Mouse (Mus musculus): ENCODE measurements around the gene 2210016L21Rik. TPM values are rescaled to one million over a fixed set of nuclear protein-coding genes. Genes with fewer than 3 reads are reported as not detected.
"Not testable (repeated sequence)": the region's sequence is repeated elsewhere in the genome, so short reads cannot be mapped to it uniquely, and the experiment has no call there.

Gene 2210016L21Rik
- polyA plus RNA-seq, 1 experiment: 69.2 TPM

DNA sequence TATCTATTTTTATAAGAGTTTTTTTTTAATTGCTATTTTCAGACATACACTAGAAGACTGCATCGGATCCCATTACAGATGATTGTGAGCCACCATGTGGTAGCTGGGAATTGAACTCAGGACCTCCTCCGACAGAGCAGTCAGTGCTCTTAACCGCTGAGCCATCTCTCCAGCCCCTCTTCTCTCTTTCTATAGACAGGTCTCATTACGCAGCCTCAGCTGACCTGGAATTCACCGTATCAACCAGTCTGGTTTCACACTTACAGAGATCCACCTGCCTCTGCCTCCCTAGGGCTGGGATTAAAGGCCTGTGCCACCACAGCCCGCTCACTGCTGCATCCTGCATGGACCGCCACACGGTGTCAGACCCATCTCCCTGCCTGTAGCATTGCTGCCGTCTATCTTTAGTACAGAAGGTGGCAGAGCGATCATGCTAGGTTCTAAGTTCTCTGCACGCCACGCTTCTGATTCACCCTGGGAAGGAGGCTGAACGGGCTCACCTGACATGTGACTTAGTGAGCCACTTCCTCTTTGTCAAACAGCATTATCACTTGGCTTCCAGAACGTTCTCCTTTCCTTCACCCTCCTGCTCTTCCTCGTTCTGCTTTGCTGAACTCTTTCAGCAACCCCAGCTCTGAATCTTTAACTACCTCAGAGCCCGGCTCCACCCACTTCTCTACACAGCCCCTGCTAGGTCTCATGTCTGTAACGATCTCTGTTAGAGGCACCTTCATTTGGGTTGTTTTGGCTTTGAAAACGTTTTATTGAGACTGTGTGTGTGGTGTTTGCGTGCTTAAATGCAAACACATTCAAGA lies 20.2 kb upstream of the 2210016L21Rik start:
- TF ChIP-seq POLR2A (IDR thresholded peaks at IDR 0.05; ENCODE audit: borderline replicate concordance, extremely low read depth, insufficient read depth, insufficient read length, poor library complexity, severe bottlenecking): no peak
- TF ChIP-seq CTCF (IDR thresholded peaks at IDR 0.05; ENCODE audit: borderline replicate concordance, extremely low read depth, insufficient read depth, insufficient read length): no peak
- DNase-seq (ENCODE audit: low read depth): no peak

GRCm38 (mm10) chr5:114922366-114922731 lies 19.6 kb upstream of the 2210016L21Rik start:
- TF ChIP-seq POLR2A (IDR thresholded peaks at IDR 0.05; ENCODE audit: borderline replicate concordance, extremely low read depth, insufficient read depth, insufficient read length, poor library complexity, severe bottlenecking): no peak
- TF ChIP-seq CTCF (IDR thresholded peaks at IDR 0.05; ENCODE audit: borderline replicate concordance, extremely low read depth, insufficient read depth, insufficient read length): no peak
- DNase-seq (ENCODE audit: low read depth): peak; percentile 17

GRCm38 (mm10) chr5:114922998-114923473 lies 18.9 kb upstream of the 2210016L21Rik start, which contains the start of gene Oasl1:
Gene Oasl1, plus strand, starts transcription at chr5:114923240.
- TF ChIP-seq CTCF (IDR thresholded peaks at IDR 0.05; ENCODE audit: borderline replicate concordance, extremely low read depth, insufficient read depth, insufficient read length): no peak
- no peak for TF ChIP-seq POLR2A (IDR thresholded peaks at IDR 0.05; ENCODE audit: borderline replicate concordance, extremely low read depth, insufficient read depth, insufficient read length, poor library complexity, severe bottlenecking)
- DNase-seq (ENCODE audit: low read depth): peak; percentile 22

- no peak for DNase-seq (ENCODE audit: low read depth)
- TF ChIP-seq POLR2A (IDR thresholded peaks at IDR 0.05; ENCODE audit: borderline replicate concordance, extremely low read depth, insufficient read depth, insufficient read length, poor library complexity, severe bottlenecking): no peak
- TF ChIP-seq CTCF (IDR thresholded peaks at IDR 0.05; ENCODE audit: borderline replicate concordance, extremely low read depth, insufficient read depth, insufficient read length): no peak
Observed at GRCm38 (mm10) chr5:114926153-114926684, 15.7 kb upstream of the 2210016L21Rik start.

- TF ChIP-seq POLR2A (IDR thresholded peaks at IDR 0.05; ENCODE audit: borderline replicate concordance, extremely low read depth, insufficient read depth, insufficient read length, poor library complexity, severe bottlenecking): no peak
- TF ChIP-seq CTCF (IDR thresholded peaks at IDR 0.05; ENCODE audit: borderline replicate concordance, extremely low read depth, insufficient read depth, insufficient read length): no peak
- DNase-seq (ENCODE audit: low read depth): no peak
Observed at GRCm38 (mm10) chr5:114926753-114927152, 15.2 kb upstream of the 2210016L21Rik start.

GRCm38 (mm10) chr5:114931626-114932025 lies 10.3 kb upstream of the 2210016L21Rik start:
- no peak for DNase-seq (ENCODE audit: low read depth)
- TF ChIP-seq POLR2A (IDR thresholded peaks at IDR 0.05; ENCODE audit: borderline replicate concordance, extremely low read depth, insufficient read depth, insufficient read length, poor library complexity, severe bottlenecking): no peak
- TF ChIP-seq CTCF (IDR thresholded peaks at IDR 0.05; ENCODE audit: borderline replicate concordance, extremely low read depth, insufficient read depth, insufficient read length): no peak

DNA sequence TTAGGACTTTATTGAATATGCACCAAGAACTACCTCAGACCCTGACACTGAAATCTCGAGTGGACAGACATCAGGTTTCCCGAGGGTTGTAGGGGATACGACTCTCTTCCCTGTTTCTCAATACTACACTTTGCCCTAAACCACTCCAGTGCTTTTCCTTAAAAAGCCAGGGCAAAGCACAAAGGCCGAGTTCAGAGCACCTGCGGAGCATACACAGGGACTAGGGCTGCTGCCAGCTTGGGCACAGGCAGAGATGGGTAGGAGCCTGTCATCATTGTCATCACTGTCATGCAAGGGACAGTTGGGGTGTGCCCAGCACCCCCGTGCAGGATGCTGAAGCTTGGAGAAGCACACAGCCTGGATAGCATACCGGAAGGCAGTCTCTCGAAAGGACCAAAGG lies 8.8 kb upstream of the 2210016L21Rik start:
- TF ChIP-seq CTCF (IDR thresholded peaks at IDR 0.05; ENCODE audit: borderline replicate concordance, extremely low read depth, insufficient read depth, insufficient read length): no peak
- no peak for TF ChIP-seq POLR2A (IDR thresholded peaks at IDR 0.05; ENCODE audit: borderline replicate concordance, extremely low read depth, insufficient read depth, insufficient read length, poor library complexity, severe bottlenecking)

DNA sequence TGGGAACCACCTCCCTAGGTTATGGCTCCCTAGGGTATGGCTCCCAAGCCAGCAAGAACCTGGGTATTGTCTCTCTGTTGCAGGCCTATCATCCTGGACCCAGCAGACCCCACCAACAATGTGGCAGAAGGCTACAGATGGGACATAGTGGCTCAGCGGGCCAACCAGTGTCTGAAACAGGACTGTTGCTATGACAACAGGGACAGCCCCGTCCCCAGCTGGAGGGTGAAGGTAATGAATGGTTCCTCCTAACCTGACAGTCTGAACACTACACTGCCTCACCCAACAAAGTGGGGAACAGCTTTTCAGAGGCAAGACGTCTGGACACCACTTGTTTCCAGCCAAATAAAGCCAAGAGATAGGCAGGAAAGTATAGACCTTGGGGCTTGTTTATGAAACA lies 6.1 kb upstream of the 2210016L21Rik start:
- peak; percentile 29 for DNase-seq (ENCODE audit: low read depth)
- TF ChIP-seq CTCF (IDR thresholded peaks at IDR 0.05; ENCODE audit: borderline replicate concordance, extremely low read depth, insufficient read depth, insufficient read length) (no peak), POLR2A (IDR thresholded peaks at IDR 0.05; ENCODE audit: borderline replicate concordance, extremely low read depth, insufficient read depth, insufficient read length, poor library complexity, severe bottlenecking) (no peak)

More for the DNA sequence above, 8.8 kb upstream of the 2210016L21Rik start:
- no peak for DNase-seq (ENCODE audit: low read depth)

DNA sequence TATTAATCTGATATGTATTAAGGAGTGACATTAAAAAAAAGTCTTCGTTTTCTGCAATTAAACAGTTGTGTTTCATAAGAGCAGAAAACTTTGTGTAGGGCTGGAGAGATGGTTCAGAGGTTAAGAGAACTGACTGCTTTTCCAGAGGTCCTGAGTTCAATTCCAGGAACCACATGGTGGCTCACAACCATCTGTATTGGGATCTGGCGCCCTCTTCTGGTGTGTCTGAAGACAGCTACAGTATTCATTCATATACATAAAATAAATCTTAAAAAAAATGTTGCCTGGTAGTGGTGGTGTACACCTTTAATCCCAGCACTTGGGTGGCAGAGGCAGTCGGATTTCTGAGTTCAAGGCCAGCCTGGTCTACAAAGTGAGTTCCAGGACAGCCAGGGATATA lies 820 bp upstream of the 2210016L21Rik start:
- DNase-seq (ENCODE audit: low read depth): not testable (repeated sequence)

DNA sequence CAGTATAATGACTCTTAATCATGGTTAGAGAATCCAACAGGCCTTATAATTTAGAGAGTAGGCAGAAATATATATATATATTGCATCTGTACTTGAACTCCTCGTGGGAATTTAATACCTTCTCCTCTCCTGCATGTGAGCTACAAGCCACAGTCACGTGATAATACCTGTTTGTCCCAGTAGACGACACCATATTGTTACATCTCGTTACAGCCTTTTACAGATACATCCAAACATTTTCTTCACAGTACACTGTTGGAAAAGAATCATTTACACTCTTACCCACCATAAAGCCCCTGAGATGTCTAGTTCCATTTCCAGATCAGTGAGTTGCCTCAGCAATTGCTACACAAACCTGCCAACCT lies 790 bp downstream of the 2210016L21Rik start:
- TF ChIP-seq POLR2A (IDR thresholded peaks at IDR 0.05; ENCODE audit: borderline replicate concordance, extremely low read depth, insufficient read depth, insufficient read length, poor library complexity, severe bottlenecking): no peak
- TF ChIP-seq CTCF (IDR thresholded peaks at IDR 0.05; ENCODE audit: borderline replicate concordance, extremely low read depth, insufficient read depth, insufficient read length): no peak
- peak; percentile 14 for DNase-seq (ENCODE audit: low read depth)

DNA sequence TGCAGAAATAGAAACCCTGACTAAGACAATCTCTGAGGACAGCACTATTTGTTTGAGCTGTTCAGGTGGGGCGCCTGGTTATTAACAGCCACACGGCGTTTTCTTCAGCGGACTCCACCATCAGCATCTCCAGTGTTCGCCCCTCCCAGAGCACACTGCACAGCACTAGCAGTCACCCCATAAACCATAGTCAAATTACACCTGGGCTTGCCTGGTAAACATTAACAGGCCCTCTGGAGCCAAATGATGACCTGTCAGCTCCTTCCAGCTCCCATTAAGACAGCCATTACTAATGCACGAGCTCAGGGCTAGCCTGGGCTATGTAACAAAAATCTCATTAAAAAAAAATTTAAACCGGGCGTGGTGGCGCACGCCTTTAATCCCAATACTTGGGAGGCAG lies 3.1 kb downstream of the 2210016L21Rik start:
- no peak for DNase-seq (ENCODE audit: low read depth)
- no peak for TF ChIP-seq CTCF (IDR thresholded peaks at IDR 0.05; ENCODE audit: borderline replicate concordance, extremely low read depth, insufficient read depth, insufficient read length)
- TF ChIP-seq POLR2A (IDR thresholded peaks at IDR 0.05; ENCODE audit: borderline replicate concordance, extremely low read depth, insufficient read depth, insufficient read length, poor library complexity, severe bottlenecking): no peak

- DNase-seq (ENCODE audit: low read depth): peak; percentile 58
Observed at GRCm38 (mm10) chr5:114948891-114949290, 6.9 kb downstream of the 2210016L21Rik start.

More at GRCm38 (mm10) chr5:114948891-114949290, 6.9 kb downstream of the 2210016L21Rik start:
- TF ChIP-seq CTCF (IDR thresholded peaks at IDR 0.05; ENCODE audit: borderline replicate concordance, extremely low read depth, insufficient read depth, insufficient read length) (no peak), POLR2A (IDR thresholded peaks at IDR 0.05; ENCODE audit: borderline replicate concordance, extremely low read depth, insufficient read depth, insufficient read length, poor library complexity, severe bottlenecking) (no peak)

Measured in brain, embryonic 14.5 days (tissue).